Mouse (Mus musculus) neural tube, embryonic 13.5 days (tissue): ENCODE results near the gene Itsn1. TPM values are rescaled to one million over a fixed set of nuclear protein-coding genes. Genes with fewer than 3 reads are reported as not detected.

ENCODE experiments used
- ATAC-seq: fragments of 200-750 bp; cut with Nextera tagmentation; 2 replicates; pipeline ENCODE4 v1.8.0; 2017; ENCODE audit warnings: low read depth, mild to moderate bottlenecking, moderate TSS enrichment, moderate library complexity
- H3K27ac ChIP-seq: fragments of 300-500 bp; sonication (generic); replicated peaks from 2 replicates; pipeline ENCODE4 v1.5.1; 2015; ENCODE audit warnings: moderate library complexity, mild to moderate bottlenecking, inconsistent platforms
- H3K27me3 ChIP-seq: fragments of 300-500 bp; sonication (generic); 2 replicates; pipeline ENCODE4 v1.6.1; 2015; ENCODE audit warnings: mild to moderate bottlenecking, inconsistent platforms
- H3K36me3 ChIP-seq: fragments of 300-500 bp; sonication (generic); 2 replicates; pipeline ENCODE4 v1.6.1; 2015; ENCODE audit warnings: mild to moderate bottlenecking, inconsistent platforms
- H3K4me1 ChIP-seq: fragments of 300-500 bp; sonication (generic); replicated peaks from 2 replicates; pipeline ENCODE4 v1.6.1; 2015; ENCODE audit warnings: inconsistent platforms
- H3K4me2 ChIP-seq: fragments of 300-500 bp; sonication (generic); 2 replicates; pipeline ENCODE4 v1.6.1; 2015; ENCODE audit warnings: inconsistent platforms, mild to moderate bottlenecking, moderate library complexity
- H3K4me3 ChIP-seq: fragments of 300-500 bp; sonication (generic); 2 replicates; pipeline ENCODE4 v1.5.1; 2015; ENCODE audit warnings: mild to moderate bottlenecking, inconsistent platforms
- H3K9ac ChIP-seq: fragments of 300-500 bp; sonication (generic); 2 replicates; pipeline ENCODE4 v1.6.1; 2015; ENCODE audit warnings: moderate library complexity, mild to moderate bottlenecking, inconsistent platforms
- H3K9me3 ChIP-seq: fragments of 300-500 bp; sonication (generic); 2 replicates; pipeline ENCODE4 v1.6.1; 2016; ENCODE audit warnings: inconsistent platforms
- WGBS: fragments of 180-500 bp; shearing (Covaris S2); methylation state at CpG from one replicate; pipeline ENCODE4 v1.1.7; 2015; 5-methylcytosine and 5-hydroxymethylcytosine counted together
- polyA plus RNA-seq: library from polyadenylated mRNA; unstranded; fragments of >200 nt; fragmentation: Nextera tagmentation; extraction: Ambion mirVana; gene quantifications from 2 replicates; pipeline ENCODE4 v1.2.1, GENCODE M21; 2015

The Itsn1 gene
- polyA plus RNA-seq, 1 experiment from 2014 or later = 60.4 TPM

DNA sequence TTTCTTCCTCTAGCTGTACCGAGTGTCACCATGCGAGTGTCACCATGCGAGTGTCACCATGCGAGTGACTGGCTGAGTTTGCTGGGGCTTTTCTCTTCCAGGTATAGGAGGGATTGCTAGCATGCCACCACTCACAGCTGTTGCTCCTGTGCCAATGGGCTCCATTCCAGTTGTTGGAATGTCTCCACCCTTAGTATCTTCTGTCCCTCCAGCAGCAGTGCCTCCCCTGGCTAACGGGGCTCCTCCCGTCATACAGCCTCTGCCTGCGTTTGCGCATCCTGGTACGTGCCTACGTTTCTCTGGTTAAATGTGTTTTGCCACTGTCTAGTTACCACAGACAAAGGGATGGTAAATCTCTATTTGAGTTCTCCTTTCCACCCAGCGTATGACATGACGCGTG lies 72.3 kb downstream of the Itsn1 start:
- H3K27ac ChIP-seq = no peak overlapping the region
- no peak overlapping the region for H3K9ac ChIP-seq
- no peak for ATAC-seq
- H3K4me2 ChIP-seq = no peak overlapping the region
- WGBS = 90% methylated on average over 13 of the region's 13 CpGs
- H3K36me3 ChIP-seq = peaks cover 53% of the 10 kb centered on the region
- H3K27me3 ChIP-seq = no peaks in the 10 kb centered on the region
- H3K4me1 ChIP-seq = peaks cover 22% of the 10 kb centered on the region; the same call in 1 of the 2 replicates
- no peak overlapping the region for H3K4me3 ChIP-seq
- no peaks in the 10 kb centered on the region for H3K9me3 ChIP-seq

DNA sequence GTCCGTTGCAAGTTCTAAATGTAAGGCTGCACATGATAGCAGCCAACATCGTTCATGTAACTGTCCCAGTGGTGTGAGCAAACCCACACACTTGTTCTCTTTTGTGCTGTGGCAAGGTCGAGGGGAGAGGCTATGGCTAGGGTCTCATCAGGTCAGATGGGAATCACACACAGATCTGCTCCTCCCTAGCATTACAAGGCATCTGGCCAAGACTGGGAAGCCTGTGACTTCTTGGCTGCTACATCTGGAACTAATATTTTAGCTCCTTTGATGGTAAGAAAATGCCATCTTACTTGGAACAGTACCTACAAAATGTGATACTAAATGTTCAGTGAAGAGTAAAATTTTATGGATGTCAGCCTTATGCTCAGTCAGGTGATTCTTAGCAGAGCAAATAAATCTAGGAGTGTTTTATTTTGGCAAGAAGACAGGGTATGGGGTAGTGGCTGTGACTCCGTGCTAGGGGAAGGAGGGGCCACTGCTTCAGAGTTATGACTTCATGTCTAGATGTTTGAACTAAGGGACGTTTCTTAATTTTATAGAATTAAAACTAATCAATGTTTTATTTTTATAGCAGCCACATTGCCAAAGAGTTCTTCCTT lies 73.5 kb downstream of the Itsn1 start:
- ATAC-seq = no peak
- Histone ChIP-seq H3K9ac (no peak overlapping the region), H3K4me1 (peaks cover 22% of the 10 kb centered on the region; the same call in 1 of the 2 replicates), H3K4me2 (no peak overlapping the region), H3K27ac (no peak overlapping the region), H3K36me3 (peaks cover 51% of the 10 kb centered on the region), H3K9me3 (no peaks in the 10 kb centered on the region), H3K4me3 (no peak overlapping the region), H3K27me3 (no peaks in the 10 kb centered on the region)
- 75% methylated on average over 5 of the region's 5 CpGs for WGBS

DNA sequence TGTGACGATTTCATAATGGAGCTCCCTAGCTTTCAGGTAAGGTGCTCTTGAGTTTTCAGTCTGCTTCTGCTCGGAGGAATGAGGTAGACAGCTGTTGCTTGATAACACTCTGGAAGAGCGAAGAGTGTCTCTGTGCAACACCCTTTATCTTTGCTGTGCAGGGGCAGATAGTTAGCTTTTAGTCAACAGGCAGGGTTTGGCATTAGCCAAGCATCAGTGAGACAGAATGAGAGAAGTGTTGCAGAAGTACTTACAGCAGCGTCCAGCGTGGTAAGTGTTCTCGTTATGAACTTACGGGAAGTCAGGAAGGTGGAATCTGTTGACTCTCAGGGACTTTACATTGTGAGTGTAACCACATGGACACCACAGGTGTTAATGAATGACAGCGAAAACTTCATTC lies 75.3 kb downstream of the Itsn1 start:
- peaks cover 22% of the 10 kb centered on the region; the same call in 1 of the 2 replicates for H3K4me1 ChIP-seq
- H3K36me3 ChIP-seq = peaks cover 60% of the 10 kb centered on the region
- H3K9ac ChIP-seq = no peak overlapping the region
- H3K4me2 ChIP-seq = no peak overlapping the region
- H3K4me3 ChIP-seq = no peak overlapping the region
- H3K9me3 ChIP-seq = no peaks in the 10 kb centered on the region
- no peaks in the 10 kb centered on the region for H3K27me3 ChIP-seq
- no peak overlapping the region for H3K27ac ChIP-seq
- no peak for ATAC-seq
- 92% methylated on average over 8 of the region's 8 CpGs for WGBS

DNA sequence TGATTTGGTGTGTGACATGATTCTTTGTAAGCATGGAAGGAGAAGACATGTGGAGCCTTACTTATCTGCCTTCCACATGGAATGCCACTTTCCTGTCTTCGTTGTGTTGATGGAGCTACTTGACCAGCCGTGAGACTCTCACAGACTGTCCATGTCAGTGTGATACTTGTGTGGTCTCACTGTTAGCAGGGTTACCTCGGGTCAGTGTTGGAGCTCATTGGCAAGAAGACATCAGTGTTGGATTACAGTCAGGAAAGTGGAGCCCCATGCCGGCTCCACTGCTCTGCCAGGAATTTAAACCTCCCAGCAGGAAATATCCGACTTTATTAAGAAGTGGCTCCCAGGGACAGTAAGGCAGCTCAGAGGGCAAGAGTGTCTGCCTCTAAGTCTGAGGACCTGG lies 75.8 kb downstream of the Itsn1 start:
- Histone ChIP-seq H3K4me3 (no peak overlapping the region), H3K27ac (no peak overlapping the region), H3K27me3 (no peaks in the 10 kb centered on the region), H3K4me1 (peaks cover 22% of the 10 kb centered on the region; the same call in 1 of the 2 replicates), H3K9me3 (no peaks in the 10 kb centered on the region), H3K9ac (no peak overlapping the region), H3K36me3 (peaks cover 64% of the 10 kb centered on the region), H3K4me2 (no peak overlapping the region)
- no peak for ATAC-seq
- WGBS = 76% methylated on average over 5 of the region's 5 CpGs

DNA sequence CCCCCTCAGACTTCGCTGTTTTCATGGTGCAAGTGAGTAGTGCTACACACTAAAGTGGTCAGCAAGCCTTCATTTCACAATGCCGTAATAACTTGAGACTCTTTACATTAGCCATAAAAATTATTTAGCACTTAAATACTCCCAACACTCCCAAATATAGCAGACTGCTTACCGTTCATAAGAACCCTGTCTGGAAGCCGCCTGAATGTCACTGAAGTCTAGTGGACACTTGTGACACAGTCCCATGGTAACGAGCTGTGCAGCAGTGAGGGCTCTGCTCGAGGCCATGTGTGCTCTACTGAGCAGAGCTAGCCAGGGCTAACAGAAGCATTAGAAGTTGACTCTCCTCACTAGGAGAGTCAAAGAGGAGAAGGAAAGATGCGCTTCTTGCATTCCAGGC lies 81.2 kb downstream of the Itsn1 start:
- Histone ChIP-seq H3K9ac (no peak overlapping the region), H3K27me3 (no peaks in the 10 kb centered on the region), H3K4me1 (no peaks in the 10 kb centered on the region), H3K9me3 (no peaks in the 10 kb centered on the region), H3K4me3 (no peak overlapping the region), H3K36me3 (peaks cover 75% of the 10 kb centered on the region), H3K27ac (no peak overlapping the region), H3K4me2 (no peak overlapping the region)
- WGBS = 92% methylated on average over 7 of the region's 7 CpGs
- no peak for ATAC-seq

DNA sequence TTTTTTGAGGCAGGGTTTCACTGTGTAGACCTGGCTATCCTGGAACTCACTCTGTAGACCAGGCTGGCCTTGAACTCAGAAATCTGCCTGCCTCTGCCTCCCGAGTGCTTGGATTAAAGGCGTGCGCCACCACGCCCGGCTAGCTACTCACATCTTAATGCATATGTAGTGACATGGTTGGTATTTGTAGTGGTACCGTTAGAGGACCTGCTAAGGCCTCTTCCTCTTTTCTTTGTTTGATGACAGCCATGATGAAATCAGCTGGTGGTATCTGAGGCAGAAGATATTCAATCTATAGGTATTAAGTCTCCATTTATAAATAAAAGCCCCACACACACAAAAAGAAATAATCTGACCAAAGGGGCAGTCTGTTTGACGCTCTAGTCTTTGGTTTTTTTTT lies 82.3 kb downstream of the Itsn1 start:
- WGBS = 97% methylated on average over 7 of the region's 7 CpGs
- no peak overlapping the region for H3K27ac ChIP-seq
- ATAC-seq = no peak
- H3K9ac ChIP-seq = no peak overlapping the region
- no peak overlapping the region for H3K4me2 ChIP-seq
- H3K4me3 ChIP-seq = no peak overlapping the region
- H3K27me3 ChIP-seq = no peaks in the 10 kb centered on the region
- H3K36me3 ChIP-seq = peaks cover 78% of the 10 kb centered on the region
- H3K9me3 ChIP-seq = no peaks in the 10 kb centered on the region
- H3K4me1 ChIP-seq = no peaks in the 10 kb centered on the region

DNA sequence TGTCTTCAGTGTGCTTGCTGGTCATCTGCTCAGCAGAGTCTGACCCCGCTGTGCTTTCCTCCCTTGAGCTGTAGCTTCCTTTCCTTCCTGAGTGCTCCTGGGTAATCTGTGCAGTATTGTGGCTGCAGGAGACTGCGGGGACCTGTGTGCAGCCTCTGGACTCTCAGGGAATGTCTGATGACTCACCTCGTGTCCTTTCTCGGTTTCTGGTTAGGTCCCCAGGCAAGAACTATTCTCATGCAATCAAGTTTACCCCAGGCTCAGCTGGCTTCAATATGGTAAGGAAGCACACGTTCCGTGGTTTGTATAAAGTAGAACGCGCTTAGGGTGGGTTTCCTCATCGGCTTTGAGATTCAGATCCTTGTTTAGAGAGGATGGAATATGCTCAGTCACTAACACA lies 82.8 kb downstream of the Itsn1 start:
- no peak overlapping the region for H3K4me3 ChIP-seq
- no peak for ATAC-seq
- H3K9me3 ChIP-seq = no peaks in the 10 kb centered on the region
- no peak overlapping the region for H3K9ac ChIP-seq
- H3K27me3 ChIP-seq = no peaks in the 10 kb centered on the region
- H3K4me2 ChIP-seq = no peak overlapping the region
- H3K36me3 ChIP-seq = peaks cover 81% of the 10 kb centered on the region
- H3K27ac ChIP-seq = no peak overlapping the region
- H3K4me1 ChIP-seq = no peaks in the 10 kb centered on the region
- WGBS = 94% methylated on average over 9 of the region's 9 CpGs

DNA sequence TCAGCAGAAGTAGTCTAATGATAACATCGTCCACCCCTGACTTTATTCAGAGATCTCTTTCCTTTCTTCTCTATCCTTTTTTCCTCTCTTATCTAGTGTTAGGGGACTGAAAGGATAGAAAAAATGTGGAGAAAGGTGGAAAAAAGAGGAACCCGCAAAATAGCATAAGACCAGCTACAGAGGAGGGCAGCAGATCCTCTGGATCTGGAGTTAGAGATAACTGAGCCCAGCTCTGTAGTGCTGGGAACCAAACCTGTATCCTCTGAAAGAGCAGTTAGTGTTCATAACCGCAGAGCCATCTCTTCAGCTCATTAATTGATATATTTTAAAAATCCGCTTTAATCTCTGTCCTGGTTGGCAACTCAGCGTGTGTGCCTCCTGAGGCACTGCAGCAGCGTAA lies 84.5 kb downstream of the Itsn1 start:
- no peak overlapping the region for H3K4me2 ChIP-seq
- ATAC-seq = no peak

DNA sequence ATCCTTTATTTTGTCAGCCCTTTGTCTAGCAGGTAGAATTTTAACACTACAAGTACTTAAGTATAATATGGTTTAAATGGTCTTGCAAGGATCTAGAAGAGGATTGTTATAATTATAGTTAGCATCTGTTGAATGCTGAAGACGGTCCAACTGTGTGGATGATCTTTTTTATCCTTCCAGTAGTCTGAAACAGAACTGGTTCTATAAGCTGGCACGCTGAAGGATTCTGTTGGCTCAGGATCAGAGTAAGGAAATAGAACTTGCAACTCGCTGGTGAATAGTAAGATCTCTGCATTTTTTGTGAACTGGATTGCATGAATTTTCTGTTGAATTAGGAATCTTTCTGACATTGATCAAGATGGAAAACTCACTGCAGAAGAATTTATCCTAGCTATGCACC lies 86.0 kb downstream of the Itsn1 start:
- H3K4me2 ChIP-seq = no peak overlapping the region
- no peak overlapping the region for H3K9ac ChIP-seq
- 94% methylated on average over 3 of the region's 3 CpGs for WGBS
- H3K27ac ChIP-seq = no peak overlapping the region
- H3K36me3 ChIP-seq = peaks cover 94% of the 10 kb centered on the region
- no peaks in the 10 kb centered on the region for H3K27me3 ChIP-seq
- no peak for ATAC-seq
- H3K4me1 ChIP-seq = no peaks in the 10 kb centered on the region
- H3K4me3 ChIP-seq = no peak overlapping the region
- no peaks in the 10 kb centered on the region for H3K9me3 ChIP-seq

More for the DNA sequence above, 84.5 kb downstream of the Itsn1 start:
- no peak overlapping the region for H3K9ac ChIP-seq
- WGBS = 93% methylated on average over 6 of the region's 6 CpGs
- H3K4me1 ChIP-seq = no peaks in the 10 kb centered on the region
- H3K27ac ChIP-seq = no peak overlapping the region
- no peaks in the 10 kb centered on the region for H3K27me3 ChIP-seq
- H3K9me3 ChIP-seq = no peaks in the 10 kb centered on the region
- no peak overlapping the region for H3K4me3 ChIP-seq
- H3K36me3 ChIP-seq = peaks cover 93% of the 10 kb centered on the region

DNA sequence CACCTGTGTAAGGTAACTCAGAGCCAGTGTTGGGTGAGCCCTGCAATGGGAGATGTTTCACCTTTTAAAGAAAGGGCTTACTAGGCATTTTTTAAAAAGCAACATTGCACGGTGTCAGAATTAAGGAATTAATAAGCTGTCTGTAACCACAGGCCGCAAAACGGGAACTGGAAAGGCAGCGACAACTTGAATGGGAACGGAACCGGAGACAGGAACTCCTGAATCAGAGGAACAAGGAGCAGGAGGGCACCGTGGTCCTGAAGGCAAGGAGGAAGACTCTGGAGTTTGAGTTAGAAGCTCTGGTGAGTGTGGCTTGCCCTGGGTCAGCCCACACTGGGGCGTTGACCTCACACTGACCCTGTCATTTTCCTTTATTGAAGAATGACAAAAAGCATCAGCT lies 91.2 kb downstream of the Itsn1 start:
- ATAC-seq = no peak
- Histone ChIP-seq H3K9ac (no peak overlapping the region), H3K36me3 (peaks cover 80% of the 10 kb centered on the region), H3K4me1 (no peaks in the 10 kb centered on the region), H3K27ac (no peak overlapping the region), H3K27me3 (no peaks in the 10 kb centered on the region), H3K9me3 (no peaks in the 10 kb centered on the region), H3K4me2 (no peak overlapping the region), H3K4me3 (no peak overlapping the region)
- 94% methylated on average over 8 of the region's 8 CpGs for WGBS

DNA sequence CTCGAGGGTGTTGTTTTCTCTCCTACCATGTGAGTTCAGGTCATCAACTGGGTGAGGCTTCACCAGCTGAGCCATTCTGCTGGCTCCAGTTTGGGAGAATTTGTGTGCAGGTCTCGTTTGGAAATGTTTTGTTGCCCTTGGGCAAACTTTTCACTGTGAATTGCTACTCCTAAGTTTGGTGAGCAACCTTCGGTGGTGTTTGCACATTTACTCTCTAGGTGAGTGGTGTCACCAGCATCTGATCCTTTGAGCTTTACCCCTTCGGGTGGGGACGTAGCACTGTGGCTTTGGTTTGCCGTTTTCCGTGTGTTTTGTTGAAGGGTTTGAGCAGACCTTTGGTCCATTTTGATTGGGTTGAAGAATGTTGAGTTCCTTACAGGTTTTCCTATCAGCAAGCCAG lies 93.2 kb downstream of the Itsn1 start:
- Histone ChIP-seq H3K9ac (no peak overlapping the region), H3K4me3 (no peak overlapping the region), H3K4me2 (no peak overlapping the region), H3K4me1 (peaks cover 14% of the 10 kb centered on the region), H3K27ac (no peak overlapping the region), H3K27me3 (no peaks in the 10 kb centered on the region), H3K9me3 (no peaks in the 10 kb centered on the region), H3K36me3 (peaks cover 67% of the 10 kb centered on the region)
- ATAC-seq = no peak
- 93% methylated on average over 7 of the region's 7 CpGs for WGBS

DNA sequence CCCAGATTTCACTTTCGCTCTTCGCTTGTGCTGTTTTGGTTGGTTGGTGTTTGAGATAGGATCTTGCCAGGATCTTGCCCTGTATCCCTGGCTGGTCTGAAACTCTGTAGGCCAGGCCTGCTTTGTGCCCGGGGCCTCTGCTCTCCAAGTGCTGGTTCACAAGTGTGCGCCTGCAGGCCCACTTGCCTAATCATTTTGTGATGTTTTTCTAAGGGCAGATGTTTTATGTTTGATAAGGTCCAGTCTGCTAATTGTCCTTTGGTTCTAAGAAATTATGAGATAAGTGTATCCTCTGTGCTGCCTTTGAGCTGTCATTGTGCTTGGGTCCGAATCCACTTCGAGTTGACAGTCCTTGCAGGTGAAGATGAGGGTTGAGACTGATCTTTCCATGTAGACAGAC lies 93.7 kb downstream of the Itsn1 start:
- H3K9me3 ChIP-seq = no peaks in the 10 kb centered on the region
- WGBS = 97% methylated on average over 6 of the region's 6 CpGs
- no peak overlapping the region for H3K4me2 ChIP-seq
- no peak overlapping the region for H3K27ac ChIP-seq
- H3K9ac ChIP-seq = no peak overlapping the region
- peaks cover 14% of the 10 kb centered on the region for H3K4me1 ChIP-seq
- no peaks in the 10 kb centered on the region for H3K27me3 ChIP-seq
- H3K36me3 ChIP-seq = peaks cover 67% of the 10 kb centered on the region
- H3K4me3 ChIP-seq = no peak overlapping the region
- no peak for ATAC-seq

DNA sequence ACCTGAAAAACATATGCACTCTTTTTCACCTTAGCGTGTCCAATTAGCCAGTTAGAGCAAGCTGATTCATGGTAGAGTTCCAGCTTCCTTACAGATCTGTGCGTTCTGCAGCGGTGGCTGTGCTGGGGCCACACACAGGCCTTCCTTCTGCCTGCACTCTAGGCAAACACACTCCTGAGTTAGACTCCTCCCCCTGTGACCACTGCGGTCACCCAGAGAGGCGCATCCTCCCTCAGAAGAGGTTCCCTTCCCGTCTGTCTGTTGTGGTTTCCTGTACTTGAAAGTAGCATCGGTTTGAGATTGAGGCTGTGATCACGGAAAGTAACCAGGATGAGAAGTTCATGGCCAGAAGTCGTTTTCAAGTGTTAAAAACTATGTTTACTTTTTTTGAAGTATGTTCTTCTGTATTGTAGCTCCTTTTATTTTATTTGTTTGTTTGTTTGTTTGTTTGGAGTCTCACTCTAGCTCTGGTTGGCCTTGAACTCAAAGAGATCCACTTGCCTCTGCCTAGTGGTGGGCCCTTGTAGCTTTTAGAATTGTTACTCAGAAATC lies 96.8 kb downstream of the Itsn1 start:
- 67% methylated on average over 9 of the region's 9 CpGs for WGBS
- no peak overlapping the region for H3K27ac ChIP-seq
- peaks cover 62% of the 10 kb centered on the region for H3K36me3 ChIP-seq
- no peak overlapping the region for H3K9ac ChIP-seq
- no peaks in the 10 kb centered on the region for H3K9me3 ChIP-seq
- peaks cover 28% of the 10 kb centered on the region for H3K4me1 ChIP-seq
- no peak for ATAC-seq
- no peaks in the 10 kb centered on the region for H3K27me3 ChIP-seq
- no peak overlapping the region for H3K4me3 ChIP-seq
- H3K4me2 ChIP-seq = no peak overlapping the region
